Mouse (Mus musculus) C2C12 (cell line): Measurements from ENCODE around the gene Col19a1.

Experiments
- CTCF ChIP-seq: IDR thresholded peaks from one replicate; pipeline ENCODE4 v1.5.1; 2011; ENCODE audit not compliant: control insufficient read depth, insufficient read depth, insufficient read length
- MYOD1 ChIP-seq: IDR thresholded peaks from one replicate; pipeline ENCODE4 v1.6.1; 2011; ENCODE audit warnings: low read depth; ENCODE audit not compliant: control insufficient read depth, insufficient read length
- MYOG ChIP-seq: IDR thresholded peaks from one replicate; pipeline ENCODE4 v1.6.1; 2011; ENCODE audit not compliant: control insufficient read depth, insufficient read length; ENCODE audit errors: extremely low read depth
- USF1 ChIP-seq: IDR thresholded peaks from one replicate; pipeline ENCODE4 v1.6.1; 2011; ENCODE audit warnings: low read depth, mild to moderate bottlenecking, control low read depth, moderate library complexity

GRCm38 (mm10) chr1:24230428-24230827 is 356.8 kb downstream of the Col19a1 start:
- TF ChIP-seq MYOG, result no peak
- no peak for TF ChIP-seq MYOD1
- TF ChIP-seq CTCF, result no peak
- TF ChIP-seq USF1, result no peak
